Mouse (Mus musculus): Measurements from ENCODE around the gene Camk2g.

Gene Camk2g

GRCm38 (mm10) chr14:20806116-20806840 is 12.4 kb upstream of the Camk2g start:
- no peak for DNase-seq (ENCODE audit: low spot score)

- no peak for DNase-seq (ENCODE audit: low spot score)
Measured at GRCm38 (mm10) chr14:20804964-20805672, 11.2 kb upstream of the Camk2g start.

- no peak for DNase-seq (ENCODE audit: low spot score)
Measured at GRCm38 (mm10) chr14:20804481-20804880, 10.6 kb upstream of the Camk2g start.

GRCm38 (mm10) chr14:20803606-20803938 is 9.7 kb upstream of the Camk2g start:
- peak; percentile 93 for DNase-seq (ENCODE audit: low spot score)

GRCm38 (mm10) chr14:20802926-20803605 is 9.2 kb upstream of the Camk2g start:
- no peak for DNase-seq (ENCODE audit: low spot score)

GRCm38 (mm10) chr14:20798761-20799160 is 4.9 kb upstream of the Camk2g start:
- DNase-seq (ENCODE audit: low spot score), result peak; percentile 92

- DNase-seq (ENCODE audit: low spot score), result no peak
Measured at GRCm38 (mm10) chr14:20798300-20798699, 4.4 kb upstream of the Camk2g start.

GRCm38 (mm10) chr14:20796643-20797042 is 2.8 kb upstream of the Camk2g start:
- no peak for DNase-seq (ENCODE audit: low spot score)

GRCm38 (mm10) chr14:20796170-20796569 is 2.3 kb upstream of the Camk2g start:
- DNase-seq (ENCODE audit: low spot score), result no peak

- DNase-seq (ENCODE audit: low spot score), result no peak
Measured at GRCm38 (mm10) chr14:20795423-20796152, 1.7 kb upstream of the Camk2g start.

GRCm38 (mm10) chr14:20794589-20794988 is 701 bp upstream of the Camk2g start:
- no peak for DNase-seq (ENCODE audit: low spot score)

GRCm38 (mm10) chr14:20792922-20793757 is 748 bp downstream of the Camk2g start:
- DNase-seq (ENCODE audit: low spot score), result peak; percentile 72

- no peak for DNase-seq (ENCODE audit: low spot score)
Measured at GRCm38 (mm10) chr14:20792243-20792921, 1.5 kb downstream of the Camk2g start.

- no peak for DNase-seq (ENCODE audit: low spot score)
Measured at GRCm38 (mm10) chr14:20791511-20792242, 2.2 kb downstream of the Camk2g start.

GRCm38 (mm10) chr14:20790996-20791395 is 2.9 kb downstream of the Camk2g start:
- DNase-seq (ENCODE audit: low spot score), result no peak

GRCm38 (mm10) chr14:20790445-20790844 is 3.4 kb downstream of the Camk2g start:
- DNase-seq (ENCODE audit: low spot score), result no peak

- DNase-seq (ENCODE audit: low spot score), result no peak
Measured at GRCm38 (mm10) chr14:20789593-20789992, 4.3 kb downstream of the Camk2g start.

- DNase-seq (ENCODE audit: low spot score), result no peak
Measured at GRCm38 (mm10) chr14:20788151-20788550, 5.7 kb downstream of the Camk2g start.

- DNase-seq (ENCODE audit: low spot score), result no peak
Measured at GRCm38 (mm10) chr14:20786611-20787015, 7.3 kb downstream of the Camk2g start.

- no peak for DNase-seq (ENCODE audit: low spot score)
Measured at GRCm38 (mm10) chr14:20786020-20786419, 7.9 kb downstream of the Camk2g start.
